Mouse (Mus musculus) fat pad, adult 2 months (tissue): ENCODE results near the gene Tomm40l.
"Not testable (repeated sequence)": the region's sequence is repeated elsewhere in the genome, so short reads cannot be mapped to it uniquely, and the experiment has no call there.

ENCODE experiments used
- DNase-seq: peaks from one replicate; pipeline ENCODE4 v3.0.0-alpha.2; 2011; ENCODE audit warnings: low read depth, low spot score; ENCODE audit errors: extremely low read depth

Tomm40l gene

GRCm38 (mm10) chr1:171250680-171251593, 28.6 kb upstream of the Tomm40l start, which contains the start of gene Ndufs2:
Gene Ndufs2, minus strand, starts transcription at chr1:171251388.
- DNase-seq = no peak

GRCm38 (mm10) chr1:171249913-171250600, 27.7 kb upstream of the Tomm40l start, which contains the start of gene Adamts4:
Gene Adamts4, plus strand, starts transcription at chr1:171250421.
- no peak for DNase-seq

- DNase-seq = no peak
Observed at GRCm38 (mm10) chr1:171248386-171249226, 26.3 kb upstream of the Tomm40l start.

DNA sequence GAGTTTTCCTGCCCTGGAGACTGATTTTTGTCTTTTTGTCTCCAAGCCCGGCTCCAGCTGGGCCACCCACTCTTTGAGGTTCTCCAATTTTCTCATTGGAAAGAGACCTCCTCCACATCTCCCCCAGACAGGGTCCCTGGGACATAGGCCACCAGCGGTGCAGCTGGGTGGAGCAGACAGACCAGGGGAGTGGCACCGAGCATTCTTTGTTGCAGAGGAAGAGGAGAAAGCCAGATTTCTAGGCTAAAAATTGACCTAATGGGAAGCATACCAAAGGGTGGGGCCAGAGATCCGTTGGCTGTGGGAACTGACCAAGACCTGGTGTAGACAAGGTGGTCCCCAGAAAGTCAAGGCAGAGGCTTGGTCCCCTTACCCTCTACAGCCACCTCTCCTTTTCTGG, 25.6 kb upstream of the Tomm40l start:
- no peak for DNase-seq

DNA sequence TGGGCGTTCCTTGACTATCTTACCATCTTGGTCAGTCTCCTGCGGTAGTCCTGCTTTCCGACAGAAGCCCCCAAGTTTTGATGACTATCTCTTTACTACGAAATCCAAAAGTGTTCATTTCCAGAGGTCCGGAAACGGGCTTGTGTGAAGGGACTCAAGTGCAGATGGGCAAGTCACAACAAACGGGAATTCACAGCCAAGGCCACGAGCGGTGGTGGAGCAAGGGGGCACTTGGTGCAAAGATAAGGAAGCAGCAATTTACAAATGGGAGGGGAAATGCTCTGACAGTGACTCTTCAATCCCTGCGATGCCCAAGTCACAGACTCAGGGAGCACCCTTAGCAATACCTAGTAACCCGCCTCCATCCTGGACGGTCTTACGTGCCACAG, 25.1 kb upstream of the Tomm40l start:
- DNase-seq = no peak

- DNase-seq = peak; percentile 90
Observed at GRCm38 (mm10) chr1:171246709-171247452, 24.6 kb upstream of the Tomm40l start.

- no peak for DNase-seq
Observed at GRCm38 (mm10) chr1:171245353-171245752, 23.0 kb upstream of the Tomm40l start.

DNA sequence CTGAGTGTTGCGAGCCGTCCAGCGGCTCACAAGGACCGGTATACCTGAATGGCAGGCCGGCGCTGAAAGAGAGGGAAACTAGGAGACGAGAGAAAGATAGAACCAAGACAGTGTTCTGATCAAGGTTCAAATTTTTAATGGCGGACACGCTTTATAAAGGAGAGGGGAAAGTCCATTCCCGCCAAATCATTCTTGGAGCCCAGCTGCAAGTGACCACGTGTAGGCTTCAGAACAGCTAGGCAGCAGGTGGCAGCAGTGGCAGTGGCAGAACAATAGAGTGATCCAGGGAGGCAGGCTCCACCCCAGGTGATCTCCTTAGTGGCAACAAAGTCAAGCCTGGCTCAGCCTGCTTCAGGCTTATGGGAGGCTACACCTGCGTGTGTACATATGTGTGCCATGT, 19.6 kb upstream of the Tomm40l start:
- DNase-seq = not testable (repeated sequence)

DNA sequence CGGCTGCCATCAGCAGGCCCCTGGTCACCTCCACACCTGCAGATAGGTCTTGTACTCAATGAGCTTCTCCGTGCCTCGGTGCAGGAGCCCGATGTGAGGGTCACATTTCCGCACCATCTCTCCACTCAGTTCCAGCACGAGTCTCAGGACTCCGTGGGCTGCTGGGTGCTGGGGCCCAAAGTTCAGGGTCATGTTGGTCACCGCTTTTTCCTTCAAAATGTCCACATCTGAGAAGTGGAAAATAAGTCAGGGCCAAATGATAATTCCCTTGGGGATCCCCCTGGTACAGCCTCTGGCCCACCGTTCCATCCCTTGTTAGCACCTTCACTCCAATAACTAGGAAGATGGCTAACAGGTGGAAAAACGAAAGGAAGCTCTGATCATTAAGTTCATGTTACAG, 18.6 kb upstream of the Tomm40l start:
- no peak for DNase-seq

- DNase-seq = no peak
Observed at GRCm38 (mm10) chr1:171239992-171240744, 17.9 kb upstream of the Tomm40l start.

- DNase-seq = no peak
Observed at GRCm38 (mm10) chr1:171238463-171238862, 16.1 kb upstream of the Tomm40l start.

DNA sequence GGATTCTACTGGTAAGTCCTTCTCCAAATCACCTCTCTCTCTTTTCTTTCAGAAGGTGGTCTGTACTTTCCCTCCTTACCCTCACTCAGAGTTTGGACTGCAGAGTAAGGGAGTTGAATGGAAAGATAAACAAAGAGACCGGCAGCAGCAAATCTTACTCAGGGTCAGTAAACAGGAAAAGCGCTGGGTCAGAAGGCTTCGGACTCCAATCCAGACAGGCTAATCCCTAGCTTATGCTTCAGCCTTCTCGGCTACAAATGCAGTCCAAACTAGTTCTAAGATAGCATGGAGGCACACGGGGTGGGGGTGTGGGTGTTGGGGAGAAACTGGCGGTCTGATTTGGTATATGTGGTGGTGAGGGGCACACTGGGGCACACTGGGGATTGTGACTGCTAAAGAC, 15.1 kb upstream of the Tomm40l start:
- no peak for DNase-seq

- DNase-seq = no peak
Observed at GRCm38 (mm10) chr1:171235791-171236190, 13.5 kb upstream of the Tomm40l start.

DNA sequence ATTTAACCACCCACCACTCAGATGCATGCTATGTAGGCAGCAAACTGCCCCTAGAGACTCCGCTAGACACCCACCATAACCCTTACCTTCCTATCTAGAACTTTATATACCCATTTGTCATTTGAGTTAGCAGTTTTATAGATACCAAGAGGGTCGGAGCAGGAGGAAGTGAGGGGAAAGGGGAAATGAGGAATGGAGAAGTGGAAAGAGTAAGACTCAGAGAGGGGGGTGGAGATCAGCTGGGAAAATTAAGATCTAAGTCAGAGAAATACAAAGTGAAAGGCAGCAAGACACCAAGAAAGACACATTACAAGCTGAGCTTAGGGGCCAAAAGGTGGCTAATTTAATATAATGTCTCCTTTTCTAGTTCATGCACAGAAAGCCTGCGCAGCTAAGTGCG, 12.2 kb upstream of the Tomm40l start:
- no peak for DNase-seq

DNA sequence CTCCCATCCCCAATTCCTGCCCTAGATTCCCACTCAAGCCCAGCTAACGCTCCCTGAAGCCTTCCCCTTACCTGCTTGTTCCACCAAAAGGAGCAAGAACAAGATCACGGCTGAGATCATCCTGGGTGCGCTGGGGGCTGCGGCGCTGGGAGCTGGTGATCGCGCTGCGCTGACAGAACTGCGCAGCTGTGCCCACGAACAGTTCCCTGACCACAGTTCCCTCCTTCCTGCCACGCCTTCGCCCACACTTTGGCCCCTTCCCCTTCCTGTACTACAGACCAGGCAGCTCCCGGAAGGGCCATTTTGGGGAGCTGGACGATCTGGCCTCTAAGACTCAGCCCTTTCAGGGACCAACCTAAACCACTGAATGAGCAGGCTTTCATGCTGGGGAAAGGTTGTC, 11.8 kb upstream of the Tomm40l start, which contains the start of gene Fcer1g:
TSS of gene Fcer1g (minus strand) at position 240 of the 400 bp plus-strand sequence.
- no peak for DNase-seq

DNA sequence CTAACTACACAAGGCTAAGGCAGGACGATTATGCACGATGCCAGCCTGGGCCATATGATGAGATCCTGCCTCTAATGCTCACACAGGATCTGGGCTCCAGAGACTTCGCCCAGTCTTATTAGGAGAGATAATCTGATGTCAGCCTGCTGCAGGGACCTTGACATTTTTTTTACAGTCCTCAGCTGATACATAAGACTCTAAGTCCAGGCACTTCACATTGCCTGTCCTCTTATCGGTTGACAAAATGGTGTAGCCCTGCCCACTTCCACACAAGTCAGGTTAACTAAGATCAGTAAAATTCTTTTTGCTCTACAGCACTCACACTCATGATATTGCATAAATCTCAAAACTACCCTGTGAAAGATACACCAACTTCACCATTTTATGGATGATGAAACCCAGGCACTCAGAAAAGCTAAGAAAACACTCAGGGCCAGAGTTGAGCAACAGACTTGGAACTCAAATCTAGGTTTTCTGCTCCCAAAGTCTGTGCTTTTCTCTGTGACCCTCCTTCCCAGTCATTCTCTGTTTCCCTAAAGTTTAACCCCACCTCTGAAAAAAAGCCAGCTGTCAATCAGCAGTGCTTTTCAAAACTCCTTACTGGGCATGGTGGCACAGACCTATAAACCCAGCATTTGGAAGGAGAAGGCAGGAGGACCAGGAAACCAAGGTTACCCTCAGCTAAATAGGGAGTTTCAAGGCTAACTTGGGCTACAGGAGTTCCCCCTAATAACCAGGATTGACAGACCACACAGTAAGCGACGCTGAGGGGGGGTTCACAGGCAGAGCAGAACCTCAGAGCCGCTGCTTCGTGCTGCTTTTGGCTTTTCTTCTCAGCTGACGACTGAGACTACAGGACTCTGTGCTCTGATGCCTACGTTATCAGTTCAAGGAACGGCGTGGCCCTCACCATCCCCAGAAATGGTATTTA, 10.8 kb upstream of the Tomm40l start:
- DNase-seq = no peak

GRCm38 (mm10) chr1:171232348-171232747, 10.0 kb upstream of the Tomm40l start:
- no peak for DNase-seq

DNA sequence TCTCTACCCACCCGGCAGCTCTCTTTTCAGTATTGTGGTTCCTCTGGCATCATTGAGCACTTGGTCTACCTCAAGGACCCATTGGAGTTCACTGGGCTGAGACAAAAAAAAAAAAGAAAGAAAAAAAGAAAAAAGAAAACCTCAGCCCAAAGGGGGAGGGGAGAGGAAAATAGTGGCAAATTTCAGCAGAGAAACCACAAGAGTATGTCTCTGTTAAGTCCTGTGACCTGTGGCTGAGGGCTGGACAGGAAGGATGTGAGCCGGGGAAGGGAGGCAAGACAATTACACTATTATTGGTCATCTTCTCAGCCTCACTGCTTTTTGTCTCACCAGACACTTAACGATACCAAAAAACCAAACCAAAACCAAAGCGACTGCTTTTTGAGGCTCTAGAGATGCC, 9.5 kb upstream of the Tomm40l start:
- no peak for DNase-seq

DNA sequence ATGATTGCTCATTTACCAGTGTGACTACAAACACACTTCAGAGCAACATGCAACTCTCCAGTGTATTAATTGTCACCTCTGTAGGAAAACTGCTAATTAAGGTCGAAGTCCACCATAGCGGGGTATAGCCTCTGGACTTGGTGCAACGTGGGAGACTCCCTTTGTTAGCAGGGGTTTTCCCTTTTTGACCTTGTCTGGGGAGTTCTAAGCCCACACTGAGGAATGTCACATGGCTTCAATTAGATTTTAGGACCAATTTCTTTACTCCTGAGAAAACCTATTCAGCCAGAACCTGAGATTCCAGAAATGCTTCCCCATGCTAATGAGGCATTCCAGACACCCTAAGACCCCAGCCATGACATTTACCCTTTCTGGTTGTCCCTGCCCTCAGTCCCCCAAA, 7.9 kb upstream of the Tomm40l start:
- DNase-seq = no peak
